ENCODE assay signal across 25 mouse cellular contexts in the genomic region with DNA sequence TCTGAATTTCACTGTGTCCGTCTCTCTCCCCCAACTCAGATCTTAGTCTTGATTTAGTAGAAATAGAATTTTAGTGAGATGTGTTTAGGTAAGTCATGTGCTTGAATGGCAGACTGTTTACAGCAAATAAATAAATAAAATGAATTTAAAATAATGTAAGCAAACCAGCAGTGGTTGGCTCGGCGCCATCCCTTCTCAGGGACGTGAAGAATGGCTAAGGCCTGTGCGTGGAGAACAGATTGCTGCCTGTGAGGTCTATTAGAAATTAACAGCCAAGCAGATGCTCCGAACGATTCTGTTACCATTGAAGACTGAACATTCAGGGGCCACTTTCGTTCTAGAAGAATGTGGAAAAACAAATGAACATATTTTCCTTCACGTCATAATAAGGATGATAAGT. TPM values are rescaled to one million over a fixed set of nuclear protein-coding genes. Genes with fewer than 3 reads are reported as not detected.
DNase-seq lines count a peak whose midpoint lies in the region; ATAC-seq and TF ChIP-seq lines count a peak whose summit lies in the region.
"Had no signal": no experiment of that assay in that cellular context is flagged by ENCODE, and none has a peak within 500 bp of the region (broad histone marks: within the 10 kb centered on the region; RNA-seq: fewer than 3 reads in every experiment).

No protein-coding gene starts in this region.

- no peaks in the 10 kb centered on the region for H3K27me3 ChIP-seq in forebrain, embryonic 14.5 days (replicated peaks; ENCODE audit: control insufficient read depth, insufficient read depth, low read length)
- no peaks in the 10 kb centered on the region for H3K27me3 ChIP-seq in forebrain, embryonic 16.5 days (replicated peaks; ENCODE audit: control insufficient read depth, insufficient read depth, low read length)
- H3K27me3 ChIP-seq in lung, embryonic 14.5 days (ENCODE audit: insufficient read depth, low read length), result no peaks in the 10 kb centered on the region
- H3K27me3 ChIP-seq: CH12.LX; forebrain, embryonic 13.5 days; heart, embryonic 13.5 days; hindbrain, embryonic 15.5 days; Patski had no signal

- H3K4me3 ChIP-seq in forebrain, embryonic 14.5 days (ENCODE audit: low read depth, low read length), result no peak overlapping the region
- H3K4me3 ChIP-seq in forebrain, embryonic 16.5 days (replicated peaks; ENCODE audit: low read length), result no peak overlapping the region
- H3K4me3 ChIP-seq in lung, embryonic 14.5 days (ENCODE audit: low read depth, low read length), result no peak overlapping the region
- H3K4me3 ChIP-seq: forebrain, embryonic 10.5 days; forebrain, embryonic 13.5 days; heart, adult 2 months; heart, embryonic 10.5 days; heart, embryonic 13.5 days; hindbrain, embryonic 15.5 days had no signal

- TF ChIP-seq POLR2A in brain, embryonic 14.5 days (IDR thresholded peaks at IDR 0.05; ENCODE audit: borderline replicate concordance, extremely low read depth, insufficient read depth, insufficient read length, poor library complexity, severe bottlenecking), result no peak

- no peaks in the 10 kb centered on the region for H3K9me3 ChIP-seq in forebrain, embryonic 14.5 days (replicated peaks; ENCODE audit: control insufficient read depth, low read length)
- no peaks in the 10 kb centered on the region for H3K9me3 ChIP-seq in forebrain, embryonic 16.5 days (ENCODE audit: control insufficient read depth, low read length)
- no peaks in the 10 kb centered on the region for H3K9me3 ChIP-seq in lung, embryonic 14.5 days (ENCODE audit: low read depth, low read length)
- H3K9me3 ChIP-seq: forebrain, embryonic 10.5 days; forebrain, embryonic 13.5 days; G1E; heart, embryonic 10.5 days; heart, embryonic 13.5 days; hindbrain, embryonic 15.5 days had no signal

- H3K36me3 ChIP-seq in forebrain, embryonic 14.5 days (ENCODE audit: control insufficient read depth, insufficient read depth, low read length), result no peaks in the 10 kb centered on the region
- no peaks in the 10 kb centered on the region for H3K36me3 ChIP-seq in forebrain, embryonic 16.5 days (ENCODE audit: control insufficient read depth, insufficient read depth)
- no peaks in the 10 kb centered on the region for H3K36me3 ChIP-seq in lung, embryonic 14.5 days (ENCODE audit: insufficient read depth)
- H3K36me3 ChIP-seq: forebrain, embryonic 10.5 days; G1E; heart, embryonic 10.5 days; heart, embryonic 13.5 days; hindbrain, embryonic 15.5 days had no signal

- no peak for ATAC-seq in forebrain, embryonic 14.5 days
- ATAC-seq in forebrain, embryonic 16.5 days, result no peak
- ATAC-seq in lung, embryonic 14.5 days (ENCODE audit: insufficient read depth), result no peak
- ATAC-seq: forebrain, embryonic 13.5 days; Patski had no signal

- WGBS in forebrain, embryonic 14.5 days, result 50% methylated on average over 9 of the region's 9 CpGs
- 40% methylated on average over 9 of the region's 9 CpGs for WGBS in forebrain, embryonic 16.5 days
- WGBS in lung, embryonic 14.5 days, result 43% methylated on average over 9 of the region's 9 CpGs

- no peak overlapping the region for H3K9ac ChIP-seq in forebrain, embryonic 14.5 days (ENCODE audit: low read length)
- no peak overlapping the region for H3K9ac ChIP-seq in forebrain, embryonic 16.5 days (replicated peaks; ENCODE audit: low read depth, low read length)
- H3K9ac ChIP-seq in lung, embryonic 14.5 days, result no peak overlapping the region
- H3K9ac ChIP-seq: forebrain, embryonic 13.5 days; heart, embryonic 13.5 days; hindbrain, embryonic 15.5 days had no signal

- peak; percentile 69 for DNase-seq in forebrain, embryonic 14.5 days (ENCODE audit: low spot score)
- peak; percentile 74 for DNase-seq in lung, embryonic 14.5 days
- no peak for DNase-seq in lung, postnatal 10 days
- DNase-seq in right cerebral cortex, postnatal 10 days (ENCODE audit: low spot score in 2 of 2), result peak; percentile 40 to 55
- no peak for DNase-seq in right cerebral cortex, postnatal 14 days
- DNase-seq in brain, embryonic 14.5 days (ENCODE audit: low read depth), result peak; percentile 76
- DNase-seq in gastrocnemius, postnatal 10 days, result no peak
- DNase-seq: adrenal gland, postnatal 10 days; adrenal gland, postnatal 36 days; B cell, adult 2 months; cerebellum, adult 11 months; cerebellum, adult 2 months; gastrocnemius, postnatal 36 days; heart, adult 2 months; heart, postnatal 14 days; heart, postnatal 4 days had no signal

- H3K4me2 ChIP-seq in forebrain, embryonic 14.5 days (ENCODE audit: low read length), result no peak overlapping the region
- no peak overlapping the region for H3K4me2 ChIP-seq in forebrain, embryonic 16.5 days (ENCODE audit: low read length)
- H3K4me2 ChIP-seq in lung, embryonic 14.5 days, result no peak overlapping the region
- H3K4me2 ChIP-seq: forebrain, embryonic 13.5 days; heart, embryonic 13.5 days; hindbrain, embryonic 15.5 days had no signal

- TF ChIP-seq CTCF in lung, embryonic 14.5 days (IDR thresholded peaks at IDR 0.05; ENCODE audit: low read depth), result no peak
- TF ChIP-seq CTCF in brain, embryonic 14.5 days (IDR thresholded peaks at IDR 0.05; ENCODE audit: borderline replicate concordance, extremely low read depth, insufficient read depth, insufficient read length), result no peak

- H3K4me1 ChIP-seq in forebrain, embryonic 14.5 days (ENCODE audit: control insufficient read depth, insufficient read depth, low read length), result peaks cover 3% of the 10 kb centered on the region; the same call in 1 of the 2 replicates
- H3K4me1 ChIP-seq in forebrain, embryonic 16.5 days (replicated peaks; ENCODE audit: control insufficient read depth, insufficient read depth, low read length), result 0 out of 2 replicates have a peak, but pooled peaks cover 7% of the 10 kb centered on the region
- H3K4me1 ChIP-seq in lung, embryonic 14.5 days (ENCODE audit: insufficient read depth), result peaks cover 4% of the 10 kb centered on the region; the same call in 1 of the 2 replicates
- H3K4me1 ChIP-seq: hindbrain, embryonic 15.5 days had no signal

- H3K27ac ChIP-seq in forebrain, embryonic 14.5 days (ENCODE audit: low read depth, low read length), result no peak overlapping the region
- H3K27ac ChIP-seq in forebrain, embryonic 16.5 days (ENCODE audit: low read length), result no peak overlapping the region
- no peak overlapping the region for H3K27ac ChIP-seq in lung, embryonic 14.5 days (ENCODE audit: low read depth)
- H3K27ac ChIP-seq: forebrain, embryonic 10.5 days; forebrain, embryonic 13.5 days; heart, adult 2 months; heart, embryonic 10.5 days; heart, embryonic 13.5 days; hindbrain, embryonic 15.5 days had no signal

RNA-seq across cellular contexts. Expression of a gene that starts 16.3 kb away (rescaled TPM):
- 47.9 and 55.9 TPM in 2 replicates for polyA plus RNA-seq in forebrain, embryonic 14.5 days (2014; fragmentation: Nextera tagmentation; extraction: Ambion mirVana)
- 60.9 and 63.5 TPM in 2 replicates for polyA plus RNA-seq in forebrain, embryonic 16.5 days (2015; fragmentation: Nextera tagmentation; extraction: Ambion mirVana)
- polyA plus RNA-seq in lung, embryonic 14.5 days (2014; fragmentation: Nextera tagmentation; extraction: Ambion mirVana), result 32.3 and 34.8 TPM in 2 replicates
- 39.7 and 42.9 TPM in 2 replicates for polyA plus RNA-seq in brain, embryonic 14.5 days (2012; rRNA removed)
- 10 to 100 TPM; 47.7 to 50.8 TPM for total RNA-seq in gastrocnemius, postnatal 10 days (2021)

RNA-seq across cellular contexts. Expression of a gene that starts 35.1 kb away (rescaled TPM):
- polyA plus RNA-seq in forebrain, embryonic 14.5 days (2014; fragmentation: Nextera tagmentation; extraction: Ambion mirVana), result 38.1 and 53.7 TPM in 2 replicates
- polyA plus RNA-seq in forebrain, embryonic 16.5 days (2015; fragmentation: Nextera tagmentation; extraction: Ambion mirVana), result 58.8 and 67.1 TPM in 2 replicates
- polyA plus RNA-seq in lung, embryonic 14.5 days (2014; fragmentation: Nextera tagmentation; extraction: Ambion mirVana), result 18.5 and 20.0 TPM in 2 replicates
- 9.7 and 16.8 TPM in 2 replicates for polyA plus RNA-seq in brain, embryonic 14.5 days (2012; rRNA removed)
- total RNA-seq in gastrocnemius, postnatal 10 days (2021), result 10 to 100 TPM; 14.8 to 18.4 TPM

Comparison
In these comparisons a context has a peak if more than half of its experiments do, and no peak if none do; other contexts are left out.
1. DNase-seq: peak in forebrain, embryonic 14.5 days (single experiment), lung, embryonic 14.5 days (single experiment), right cerebral cortex, postnatal 10 days (2 of 2) and brain, embryonic 14.5 days (single experiment); none in lung, postnatal 10 days (single experiment), right cerebral cortex, postnatal 14 days (single experiment) and gastrocnemius, postnatal 10 days (single experiment).